Mouse (Mus musculus) stomach, embryonic 14.5 days (tissue): ENCODE results near the gene Ypel2. TPM values are rescaled to one million over a fixed set of nuclear protein-coding genes. Genes with fewer than 3 reads are reported as not detected.

Experiments
- ATAC-seq: fragments of 200-750 bp; cut with Nextera tagmentation; 2 replicates; pipeline ENCODE4 v1.8.0; 2017; ENCODE audit warnings: low read depth, moderate TSS enrichment; ENCODE audit not compliant: insufficient number of reproducible peaks, insufficient read depth, low FRiP score
- H3K27ac ChIP-seq: fragments of 300-500 bp; sonication (generic); 2 replicates; pipeline ENCODE4 v1.5.1; 2014; ENCODE audit warnings: mild to moderate bottlenecking, low read length, moderate library complexity, mixed read lengths
- H3K27me3 ChIP-seq: fragments of 300-500 bp; sonication (generic); 2 replicates; pipeline ENCODE4 v1.6.1; 2014; ENCODE audit warnings: low read length, control low read depth, mixed read lengths; ENCODE audit not compliant: control insufficient read depth, insufficient read depth
- H3K36me3 ChIP-seq: fragments of 300-500 bp; sonication (generic); 2 replicates; pipeline ENCODE4 v1.6.1; 2014; ENCODE audit warnings: mild to moderate bottlenecking, control low read depth, low read length, moderate library complexity, mixed read lengths; ENCODE audit not compliant: control insufficient read depth, insufficient read depth
- H3K4me1 ChIP-seq: fragments of 300-500 bp; sonication (generic); 2 replicates; pipeline ENCODE4 v1.6.1; 2014; ENCODE audit warnings: low read length, control low read depth, mixed read lengths; ENCODE audit not compliant: control insufficient read depth, insufficient read depth
- H3K4me2 ChIP-seq: fragments of 300-500 bp; sonication (generic); replicated peaks from 2 replicates; pipeline ENCODE4 v1.6.1; 2014; ENCODE audit warnings: low read depth, low read length, control low read depth
- H3K4me3 ChIP-seq: fragments of 300-500 bp; sonication (generic); 2 replicates; pipeline ENCODE4 v1.5.1; 2014; ENCODE audit warnings: low read depth, low read length, control low read depth
- H3K9ac ChIP-seq: fragments of 300-500 bp; sonication (generic); replicated peaks from 2 replicates; pipeline ENCODE4 v1.6.1; 2014; ENCODE audit warnings: low read depth, mild to moderate bottlenecking, control low read depth, low read length, moderate library complexity, mixed read lengths
- H3K9me3 ChIP-seq: fragments of 300-500 bp; sonication (generic); 2 replicates; pipeline ENCODE4 v1.6.1; 2016; ENCODE audit warnings: low read depth, low read length, control low read depth; ENCODE audit not compliant: control insufficient read depth
- WGBS: fragments of 180-500 bp; shearing (Covaris S2); extraction: QIAGEN DNeasy Blood & Tissue Kit; methylation state at CpG from one replicate; pipeline ENCODE4 v1.1.7; 2014; 5-methylcytosine and 5-hydroxymethylcytosine counted together
- polyA plus RNA-seq: library from polyadenylated mRNA; unstranded; fragments of >200 nt; fragmentation: Nextera tagmentation; extraction: Ambion mirVana; gene quantifications from 2 replicates; pipeline ENCODE4 v1.2.1, GENCODE M21; 2014

The Ypel2 gene
- polyA plus RNA-seq, 1 experiment from 2014 or later = 6.6 TPM

- H3K36me3 ChIP-seq = no peaks in the 10 kb centered on the region
- H3K4me1 ChIP-seq = no peaks in the 10 kb centered on the region
- H3K4me3 ChIP-seq = no peak overlapping the region
- no peak overlapping the region for H3K4me2 ChIP-seq
- H3K27me3 ChIP-seq = no peaks in the 10 kb centered on the region
- whole genome bisulfite sequencing = 76% methylated on average over 9 of the region's 9 CpGs
- no peaks in the 10 kb centered on the region for H3K9me3 ChIP-seq
- H3K9ac ChIP-seq = no peak overlapping the region
- no peak for ATAC-seq
- H3K27ac ChIP-seq = no peak overlapping the region
These were observed 68.3 kb downstream of the Ypel2 start for GRCm38 (mm10) chr11:86925085-86925638.

GRCm38 (mm10) chr11:86924629-86925028 lies 68.9 kb downstream of the Ypel2 start:
- 74% methylated on average over 3 of the region's 3 CpGs for WGBS
- no peaks in the 10 kb centered on the region for H3K4me1 ChIP-seq
- H3K36me3 ChIP-seq = no peaks in the 10 kb centered on the region
- ATAC-seq = no peak
- no peak overlapping the region for H3K4me3 ChIP-seq
- H3K27me3 ChIP-seq = no peaks in the 10 kb centered on the region
- no peak overlapping the region for H3K27ac ChIP-seq
- H3K9me3 ChIP-seq = no peaks in the 10 kb centered on the region
- no peak overlapping the region for H3K9ac ChIP-seq
- H3K4me2 ChIP-seq = no peak overlapping the region

- no peak overlapping the region for H3K9ac ChIP-seq
- H3K4me3 ChIP-seq = no peak overlapping the region
- WGBS = 55% methylated on average over 2 of the region's 2 CpGs
- no peaks in the 10 kb centered on the region for H3K4me1 ChIP-seq
- no peaks in the 10 kb centered on the region for H3K27me3 ChIP-seq
- no peak for ATAC-seq
- no peak overlapping the region for H3K27ac ChIP-seq
- no peak overlapping the region for H3K4me2 ChIP-seq
- H3K9me3 ChIP-seq = no peaks in the 10 kb centered on the region
- H3K36me3 ChIP-seq = no peaks in the 10 kb centered on the region
These were observed 69.9 kb downstream of the Ypel2 start for GRCm38 (mm10) chr11:86923654-86924053.

- H3K4me1 ChIP-seq = no peaks in the 10 kb centered on the region
- ATAC-seq = no peak
- H3K4me2 ChIP-seq = no peak overlapping the region
- H3K36me3 ChIP-seq = no peaks in the 10 kb centered on the region
- no peak overlapping the region for H3K27ac ChIP-seq
- H3K27me3 ChIP-seq = no peaks in the 10 kb centered on the region
- H3K4me3 ChIP-seq = no peak overlapping the region
- no peaks in the 10 kb centered on the region for H3K9me3 ChIP-seq
- WGBS = 86% methylated on average over 2 of the region's 2 CpGs
- H3K9ac ChIP-seq = no peak overlapping the region
These were observed 71.5 kb downstream of the Ypel2 start for GRCm38 (mm10) chr11:86922029-86922428.

- no peaks in the 10 kb centered on the region for H3K36me3 ChIP-seq
- no peak overlapping the region for H3K27ac ChIP-seq
- H3K4me1 ChIP-seq = no peaks in the 10 kb centered on the region
- H3K9me3 ChIP-seq = no peaks in the 10 kb centered on the region
- whole genome bisulfite sequencing = 77% methylated on average over 6 of the region's 6 CpGs
- H3K9ac ChIP-seq = no peak overlapping the region
- H3K27me3 ChIP-seq = no peaks in the 10 kb centered on the region
- ATAC-seq = no peak
- H3K4me3 ChIP-seq = no peak overlapping the region
- no peak overlapping the region for H3K4me2 ChIP-seq
These were observed 72.2 kb downstream of the Ypel2 start for GRCm38 (mm10) chr11:86921335-86921734.

- Histone ChIP-seq H3K36me3 (no peaks in the 10 kb centered on the region), H3K9ac (no peak overlapping the region), H3K27me3 (no peaks in the 10 kb centered on the region), H3K27ac (no peak overlapping the region), H3K4me2 (no peak overlapping the region), H3K4me3 (no peak overlapping the region), H3K4me1 (no peaks in the 10 kb centered on the region), H3K9me3 (no peaks in the 10 kb centered on the region)
- WGBS = 69% methylated on average over 20 of the region's 20 CpGs
- ATAC-seq = no peak
These were observed 73.1 kb downstream of the Ypel2 start for GRCm38 (mm10) chr11:86920111-86921080.

- Histone ChIP-seq H3K9me3 (no peaks in the 10 kb centered on the region), H3K27ac (no peak overlapping the region), H3K36me3 (no peaks in the 10 kb centered on the region), H3K4me1 (no peaks in the 10 kb centered on the region), H3K27me3 (no peaks in the 10 kb centered on the region), H3K4me2 (no peak overlapping the region), H3K4me3 (no peak overlapping the region), H3K9ac (no peak overlapping the region)
- no peak for ATAC-seq
- WGBS = 88% methylated on average over 7 of the region's 7 CpGs
These were observed 74.0 kb downstream of the Ypel2 start for GRCm38 (mm10) chr11:86919468-86919867.

GRCm38 (mm10) chr11:86917536-86917935 lies 76.0 kb downstream of the Ypel2 start:
- Histone ChIP-seq H3K27me3 (no peaks in the 10 kb centered on the region), H3K36me3 (no peaks in the 10 kb centered on the region), H3K4me2 (no peak overlapping the region), H3K4me3 (no peak overlapping the region), H3K9ac (no peak overlapping the region), H3K9me3 (no peaks in the 10 kb centered on the region), H3K27ac (no peak overlapping the region), H3K4me1 (no peaks in the 10 kb centered on the region)
- 93% methylated on average over 2 of the region's 2 CpGs for WGBS
- ATAC-seq = no peak
